Mouse (Mus musculus) CH12F3 (cell line): ENCODE measurements at regions not wholly inside any gene's neighbourhood (a gene's known extent, or its start where the extent isn't known, plus 50 kb on each side); places are given as distances from the start of the nearest gene placed in this dataset.

Experiments
- in situ Hi-C: fragments of 300-500 bp; cut with MboI; formaldehyde crosslinking; loops from 2 replicates; pipeline ENCODE4 v1.14.3; 2020; ENCODE audit warnings: low sequenced_read_pairs

GRCm38 (mm10) chr7:113109481-113109880, 97.8 kb upstream of the Arntl start:
- in situ Hi-C loops, result no loop called here

- in situ Hi-C loops, result no loop called here
Measured at GRCm38 (mm10) chr7:113110867-113111508, 96.3 kb upstream of the Arntl start.

GRCm38 (mm10) chr7:113113266-113113893, 93.9 kb upstream of the Arntl start:
- in situ Hi-C loops, result no loop called here

- in situ Hi-C loops, result no loop called here
Measured at GRCm38 (mm10) chr7:113117599-113117998, 89.7 kb upstream of the Arntl start.

GRCm38 (mm10) chr7:113121911-113122319, 85.3 kb upstream of the Arntl start:
- in situ Hi-C loops, result loop anchor here (10.0 kb wide), 1 partner anchor 197 kb away; no protein-coding TSS in a partner anchor

- in situ Hi-C loops, result loop anchor here (10.0 kb wide), 1 partner anchor 201 kb away; no protein-coding TSS in a partner anchor
Measured at GRCm38 (mm10) chr7:113126010-113126409, 81.3 kb upstream of the Arntl start.

GRCm38 (mm10) chr7:113130552-113130951, 76.7 kb upstream of the Arntl start:
- in situ Hi-C loops, result no loop called here

- in situ Hi-C loops, result no loop called here
Measured at GRCm38 (mm10) chr7:113131945-113132538, 75.2 kb upstream of the Arntl start.

GRCm38 (mm10) chr7:113133891-113134290, 73.4 kb upstream of the Arntl start:
- in situ Hi-C loops, result no loop called here

GRCm38 (mm10) chr7:113140011-113140438, 67.2 kb upstream of the Arntl start:
- in situ Hi-C loops, result no loop called here

- in situ Hi-C loops, result no loop called here
Measured at GRCm38 (mm10) chr7:113141846-113142683, 65.2 kb upstream of the Arntl start.

- in situ Hi-C loops, result no loop called here
Measured at GRCm38 (mm10) chr7:113143552-113143951, 63.7 kb upstream of the Arntl start.

- in situ Hi-C loops, result no loop called here
Measured at GRCm38 (mm10) chr7:113145046-113145445, 62.2 kb upstream of the Arntl start.

- in situ Hi-C loops, result no loop called here
Measured at GRCm38 (mm10) chr7:113146108-113146507, 61.2 kb upstream of the Arntl start.

- in situ Hi-C loops, result no loop called here
Measured at GRCm38 (mm10) chr7:113146526-113146925, 60.7 kb upstream of the Arntl start.

- in situ Hi-C loops, result no loop called here
Measured at GRCm38 (mm10) chr7:113147391-113148332, 59.6 kb upstream of the Arntl start.

GRCm38 (mm10) chr7:113148700-113149099, 58.6 kb upstream of the Arntl start:
- in situ Hi-C loops, result no loop called here

- in situ Hi-C loops, result loop anchor here (5.0 kb wide), 1 partner anchor 102 kb away; no protein-coding TSS in a partner anchor
Measured at GRCm38 (mm10) chr7:113149966-113150470, 57.2 kb upstream of the Arntl start.

GRCm38 (mm10) chr7:113150789-113151188, 56.5 kb upstream of the Arntl start:
- in situ Hi-C loops, result loop anchor here (5.0 kb wide), 1 partner anchor 102 kb away; no protein-coding TSS in a partner anchor

GRCm38 (mm10) chr7:113151499-113151898, 55.8 kb upstream of the Arntl start:
- in situ Hi-C loops, result loop anchor here (5.0 kb wide), 1 partner anchor 101 kb away; no protein-coding TSS in a partner anchor
